Mouse (Mus musculus) cerebellum, adult 9-10 months (tissue): ENCODE measurements around the gene Hoxa11.

Experiments used
- DNase-seq: peaks from one replicate; pipeline ENCODE4 v3.0.0; 2022

The Hoxa11 gene

GRCm38 (mm10) chr6:52264106-52264790 is 18.6 kb upstream of the Hoxa11 start:
- no peak for DNase-seq

DNA sequence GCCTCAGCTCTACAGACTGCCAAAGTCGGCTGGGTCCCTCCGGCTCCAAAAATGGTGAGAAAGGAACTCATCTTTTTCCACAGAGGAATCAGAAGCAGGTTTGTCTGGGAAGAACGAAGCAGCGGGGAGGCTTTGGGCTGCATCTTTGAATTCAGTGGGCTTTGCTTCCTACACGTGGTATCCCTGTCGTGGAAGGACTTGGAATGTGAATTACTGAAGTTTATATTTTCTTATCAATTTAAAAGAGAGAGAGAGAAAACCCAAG is 17.6 kb upstream of the Hoxa11 start:
- DNase-seq: no peak

- DNase-seq: no peak
These were observed 17.1 kb upstream of the Hoxa11 start for GRCm38 (mm10) chr6:52262463-52263320.

DNA sequence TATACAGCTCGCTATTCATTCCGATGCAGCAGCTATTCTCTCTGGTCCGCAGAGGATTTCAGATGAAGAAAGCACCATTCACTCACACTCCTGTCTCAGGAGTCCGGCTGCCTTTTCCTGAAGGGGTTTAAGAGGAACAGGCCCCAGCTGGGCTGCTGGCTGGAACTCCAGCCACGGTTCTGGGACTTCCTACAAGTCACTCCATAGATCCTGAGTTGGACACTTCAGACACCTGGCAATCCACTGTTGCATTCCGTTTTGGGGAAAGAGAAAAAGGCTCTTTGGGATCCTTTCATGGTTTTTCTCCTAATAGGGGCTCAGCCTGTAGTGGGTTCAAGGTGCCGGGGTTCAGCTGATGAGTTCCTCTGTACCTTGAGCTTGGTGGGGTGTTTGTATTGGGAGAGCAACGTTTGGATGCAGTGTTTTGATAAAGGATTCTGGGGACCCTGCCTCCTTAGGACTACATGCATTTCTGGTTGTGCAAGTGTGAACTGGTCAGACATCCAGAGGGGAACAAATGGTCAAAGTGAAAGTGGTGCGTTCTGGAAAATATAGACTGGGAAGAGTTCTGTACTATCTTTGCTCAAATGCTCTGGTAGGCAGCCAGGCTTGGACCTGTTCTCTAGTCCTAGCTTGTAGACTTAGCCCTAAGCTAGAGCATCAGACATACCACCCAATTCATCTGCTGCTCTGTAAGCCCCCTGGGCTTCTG is 16.3 kb upstream of the Hoxa11 start:
- DNase-seq: no peak

DNA sequence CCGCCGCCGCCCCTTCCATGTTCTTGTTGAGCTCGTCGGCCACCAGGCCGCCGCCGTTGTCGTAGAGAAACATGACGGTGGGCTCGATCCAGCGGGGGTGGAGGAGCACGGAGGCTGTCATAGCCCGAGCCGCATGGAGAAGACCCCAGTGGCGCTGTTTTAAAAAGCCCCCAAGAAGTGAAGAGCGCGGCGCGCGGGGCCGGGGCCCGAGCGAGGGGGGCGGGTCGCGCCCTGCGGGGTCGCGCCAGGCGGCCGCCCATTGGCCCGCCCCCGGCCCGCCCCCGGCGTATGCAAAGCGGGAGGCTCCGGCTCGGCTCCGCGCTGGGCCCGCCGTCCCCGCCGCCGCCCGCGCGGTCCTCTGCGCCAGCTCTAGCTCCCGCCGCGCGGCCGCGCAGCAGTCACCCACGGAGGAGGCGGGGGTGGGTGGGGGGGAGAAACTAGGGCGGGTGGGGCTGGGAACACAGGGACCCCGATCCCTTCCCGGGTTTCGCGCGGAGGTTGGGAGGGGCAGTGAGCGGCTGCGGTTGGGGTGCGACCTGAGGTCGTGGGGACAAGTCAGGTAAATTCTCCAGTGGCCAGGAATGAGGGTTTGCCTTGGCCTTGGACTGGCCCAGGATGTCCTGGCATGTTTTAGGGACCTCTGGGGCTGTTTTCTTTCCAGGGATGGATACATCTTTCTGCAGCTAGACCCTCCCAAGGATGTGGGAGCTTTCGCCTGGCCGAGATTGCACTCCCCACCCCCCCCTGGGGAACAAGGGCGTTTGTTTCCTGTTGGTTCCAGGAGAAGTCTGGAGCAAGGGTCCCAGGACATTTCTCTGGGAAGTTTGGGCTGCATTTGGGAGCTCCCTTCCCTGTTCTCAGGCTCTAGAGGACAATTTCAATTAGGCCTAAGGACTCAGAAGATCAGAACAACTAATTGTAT is 15.3 kb upstream of the Hoxa11 start, which contains the start of gene Hoxa13:
TSS of gene Hoxa13 (minus strand) at position 227 of the 922 bp plus-strand sequence.
- no peak for DNase-seq

GRCm38 (mm10) chr6:52259811-52260261 is 14.2 kb upstream of the Hoxa11 start:
- DNase-seq: no peak

- no peak for DNase-seq
These were observed 13.6 kb upstream of the Hoxa11 start for GRCm38 (mm10) chr6:52259081-52259790.

GRCm38 (mm10) chr6:52256956-52257355 is 11.3 kb upstream of the Hoxa11 start:
- peak; percentile 46 for DNase-seq

- DNase-seq: no peak
These were observed 8.2 kb upstream of the Hoxa11 start for GRCm38 (mm10) chr6:52253511-52254500.

DNA sequence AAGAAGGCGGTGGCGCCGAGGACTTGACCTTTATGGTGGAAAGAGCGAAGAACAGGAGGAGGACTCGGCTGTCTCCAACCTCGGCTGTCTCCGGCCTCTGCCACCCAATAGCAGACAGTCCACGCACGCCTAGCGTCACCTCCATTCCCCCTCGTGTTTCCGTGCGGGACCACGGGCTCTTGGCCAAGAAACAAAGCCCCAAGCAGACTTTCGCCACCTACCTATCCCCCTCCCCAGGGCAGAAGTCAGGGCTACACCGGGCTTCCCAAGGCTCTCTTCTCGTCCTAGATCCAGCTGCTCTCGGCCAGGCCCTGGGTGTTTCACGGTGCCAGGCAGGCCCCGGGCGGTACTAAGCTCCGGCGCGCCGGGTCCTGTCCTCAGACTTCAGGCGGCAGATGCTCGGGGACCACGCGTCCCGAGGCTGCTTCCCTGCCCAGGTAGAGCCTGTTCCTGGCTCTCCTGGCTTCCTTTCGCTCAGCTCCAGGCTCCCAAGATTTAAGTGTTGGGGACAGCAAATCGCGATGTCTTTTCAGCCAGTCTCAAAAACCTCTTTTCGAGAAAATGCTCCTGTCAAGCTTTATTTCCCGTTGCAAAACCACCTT is 7.3 kb upstream of the Hoxa11 start:
- no peak for DNase-seq

DNA sequence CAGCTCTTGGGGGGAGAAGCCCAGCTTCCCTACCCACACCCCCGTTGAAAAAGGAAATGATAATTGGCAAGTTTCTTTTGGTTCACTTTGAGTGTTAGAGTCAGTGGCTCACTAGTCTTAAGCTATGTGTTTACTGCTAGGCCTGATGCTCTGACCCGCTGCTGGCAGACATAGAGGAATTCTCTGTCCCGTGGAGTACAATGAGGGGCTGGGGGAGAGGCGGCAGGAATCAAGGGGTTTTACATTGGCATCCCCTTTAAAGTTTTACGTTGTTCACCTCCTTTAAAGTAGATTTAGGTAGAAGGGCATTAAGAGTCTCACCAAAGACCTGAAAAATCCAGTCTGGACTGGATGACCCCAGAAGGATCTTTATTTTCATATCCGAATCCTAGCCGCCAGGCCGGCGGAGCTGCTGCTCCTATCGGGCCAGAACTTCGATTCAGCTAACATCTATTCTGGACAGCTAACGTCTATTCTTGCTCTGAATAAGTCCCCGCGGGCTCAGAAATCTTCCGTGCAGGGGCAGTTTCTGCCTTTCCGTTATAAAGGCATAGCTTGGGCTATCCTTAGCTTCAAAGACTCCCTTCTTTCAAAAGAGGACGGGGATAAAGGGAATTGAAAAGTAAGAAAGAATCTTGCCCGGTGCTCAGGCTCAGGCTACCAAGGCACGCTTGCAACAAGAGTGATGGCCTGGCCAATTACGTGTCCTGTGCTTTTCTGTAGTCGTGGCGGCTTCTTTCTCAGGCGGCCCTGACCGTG is 6.6 kb upstream of the Hoxa11 start:
- DNase-seq: no peak

GRCm38 (mm10) chr6:52251177-52251879 is 5.7 kb upstream of the Hoxa11 start:
- DNase-seq: no peak

GRCm38 (mm10) chr6:52249826-52250225 is 4.2 kb upstream of the Hoxa11 start:
- no peak for DNase-seq

DNA sequence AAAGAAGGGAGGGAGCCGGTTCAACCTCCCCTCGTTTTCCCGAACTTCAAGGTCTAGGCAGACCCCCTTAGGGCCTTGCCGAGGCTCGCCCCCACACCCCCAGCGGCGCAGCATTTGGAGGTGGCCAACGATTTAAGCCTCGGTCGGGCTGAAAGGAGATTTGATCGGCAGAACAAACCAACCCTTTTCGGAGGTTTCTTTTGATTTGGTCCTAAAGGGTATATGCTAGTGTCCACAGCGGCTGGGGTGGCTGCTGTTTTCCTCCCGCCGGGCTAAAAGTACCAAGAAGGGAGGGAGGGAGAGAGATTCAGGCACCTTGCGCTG is 3.8 kb upstream of the Hoxa11 start:
- no peak for DNase-seq

DNA sequence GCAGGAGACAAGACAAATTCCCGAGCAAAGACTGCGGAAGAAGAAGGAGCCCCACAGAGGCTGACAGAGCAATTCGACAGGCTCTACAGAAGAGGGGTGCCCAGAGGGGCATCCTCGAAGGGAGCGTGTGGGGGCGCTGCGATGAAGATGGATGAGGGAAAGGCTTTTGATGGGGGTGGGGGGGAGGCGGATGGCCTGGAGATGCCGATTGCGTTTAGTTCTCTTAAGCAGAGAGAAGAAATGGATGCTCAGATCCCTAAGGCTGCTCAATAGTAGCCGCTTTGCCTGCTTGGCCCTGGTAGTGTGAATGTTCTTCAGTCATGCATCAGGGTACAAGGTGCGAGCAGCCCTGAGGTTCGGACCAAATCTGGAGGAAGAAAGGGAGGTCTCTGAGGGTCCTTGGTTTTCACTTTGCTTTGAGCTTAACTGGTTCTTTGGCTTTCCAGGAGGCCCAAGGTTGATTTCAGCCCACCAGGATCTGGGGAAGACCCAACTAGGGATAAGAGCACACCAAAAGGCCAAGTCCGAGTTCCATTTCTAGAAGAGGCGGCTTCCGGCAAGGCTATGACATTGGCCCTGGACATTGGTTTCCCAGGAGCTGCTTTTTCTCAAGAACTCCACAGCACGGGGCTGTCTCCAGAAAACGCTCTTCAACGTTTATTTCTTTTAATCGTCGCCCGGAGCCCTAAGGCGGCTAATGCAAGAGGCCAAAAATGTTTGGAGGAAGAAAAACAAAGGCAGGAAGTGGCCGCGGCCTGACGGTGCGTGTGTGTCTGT is 3.2 kb upstream of the Hoxa11 start:
- DNase-seq: no peak

DNA sequence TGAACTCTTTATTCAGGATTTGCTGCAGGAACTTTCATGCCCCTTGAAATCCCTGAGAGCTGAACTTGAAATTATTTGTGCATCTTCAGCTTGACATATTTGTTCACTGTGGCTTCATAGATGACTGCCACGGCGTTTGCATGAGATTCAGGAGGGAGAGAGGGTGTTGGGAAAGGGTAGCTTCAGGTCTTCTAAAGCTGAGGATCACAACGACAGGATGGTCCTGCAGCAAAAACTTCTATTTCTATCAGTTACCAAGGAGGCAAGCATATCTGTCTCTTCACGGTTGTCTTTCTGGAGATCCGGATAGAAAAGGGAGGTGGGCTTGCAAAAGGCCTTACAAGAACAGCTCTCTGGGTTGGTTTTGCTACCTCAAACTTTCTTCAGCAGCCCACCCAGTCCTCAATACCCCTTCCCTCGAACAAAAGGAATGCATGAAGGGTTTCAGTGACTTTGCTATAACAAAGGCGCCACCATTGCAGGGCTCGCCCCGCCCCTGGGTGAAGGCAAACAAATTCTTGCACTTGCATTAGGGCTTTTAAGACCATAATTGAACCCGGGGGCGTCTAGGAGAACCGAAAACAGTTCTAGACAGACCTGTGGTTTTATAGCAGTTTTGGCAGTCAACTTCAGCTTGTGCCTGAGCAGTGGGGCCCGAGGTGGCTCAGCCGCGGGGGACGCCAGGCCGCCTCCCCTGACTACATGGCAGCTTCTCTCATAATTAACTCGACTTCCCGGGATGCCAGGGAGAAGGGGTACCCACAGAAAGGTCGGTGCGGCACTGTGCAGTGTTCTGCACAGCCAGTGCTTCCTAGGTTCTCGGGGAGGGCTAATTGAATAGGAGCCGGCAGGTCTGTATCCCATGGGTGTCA is 2.4 kb upstream of the Hoxa11 start:
- DNase-seq: no peak

DNA sequence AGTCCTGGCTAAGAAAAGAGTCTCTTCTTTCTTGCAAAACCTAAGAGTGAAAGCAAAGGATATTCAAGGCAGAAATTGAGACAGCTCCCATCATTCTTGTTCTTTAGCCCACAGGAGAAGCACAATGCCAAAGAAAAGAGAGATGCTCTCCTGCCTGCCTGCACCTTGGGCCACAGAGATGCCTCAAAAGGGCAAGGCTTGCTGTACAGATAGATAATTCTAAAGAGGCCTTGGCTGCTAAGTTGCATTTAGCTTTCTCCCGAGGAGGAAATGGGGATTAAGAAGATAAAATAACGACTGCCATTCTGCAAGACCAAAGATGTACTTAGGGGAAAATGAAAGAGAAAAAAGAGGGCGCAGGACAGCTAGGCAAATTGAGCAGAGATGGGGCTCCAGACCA is 1.3 kb upstream of the Hoxa11 start:
- DNase-seq: no peak
